Mouse (Mus musculus) testis, adult 2 months (tissue): ENCODE results near the gene Lsm3.

Source experiments
- CTCF ChIP-seq: fragments of 200-500 bp; IDR thresholded peaks from 2 replicates; pipeline ENCODE4 v1.5.1; 2012; ENCODE audit warnings: low read depth, mild to moderate bottlenecking, inconsistent platforms, low read length, moderate library complexity; ENCODE audit not compliant: control insufficient read depth, insufficient read depth, insufficient replicate concordance
- POLR2A ChIP-seq: fragments of 200-500 bp; IDR thresholded peaks from 2 replicates; pipeline ENCODE4 v1.6.1; 2012; ENCODE audit warnings: low read depth, mild to moderate bottlenecking, inconsistent platforms, low read length, moderate library complexity; ENCODE audit not compliant: control insufficient read depth

DNA sequence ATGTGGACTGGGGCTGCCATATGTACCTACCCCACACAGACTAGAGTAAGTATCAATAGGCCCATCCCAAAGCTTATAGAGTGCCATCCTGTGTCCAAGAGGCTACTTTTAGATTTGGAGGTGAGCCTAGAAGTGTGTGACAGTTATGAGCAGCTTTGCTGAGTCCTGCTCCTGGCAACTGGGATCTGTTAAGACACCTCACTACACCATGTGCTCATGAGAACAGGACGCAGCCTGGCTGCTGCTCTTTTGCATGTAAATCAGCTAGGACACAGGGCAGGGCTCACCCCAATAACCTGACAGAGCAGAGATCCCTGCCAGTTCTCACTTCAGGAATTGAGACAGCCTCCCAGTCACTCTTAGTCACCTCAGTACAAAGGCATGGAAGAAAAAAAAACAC, 48.6 kb upstream of the Lsm3 start:
- TF ChIP-seq CTCF = no peak
- TF ChIP-seq POLR2A = no peak
